In genomic region chr19:47882151-47882881, GRCm38 (mm10) we compare ENCODE assay signal across 7 mouse cellular contexts. TPM values are rescaled to one million over a fixed set of nuclear protein-coding genes. Genes with fewer than 3 reads are reported as not detected.
DNase-seq lines count a peak whose midpoint lies in the region; ATAC-seq and TF ChIP-seq lines count a peak whose summit lies in the region.

No protein-coding gene starts in this region.

- no peaks in the 10 kb centered on the region for H3K4me1 ChIP-seq in cortical plate, adult 2 months (ENCODE audit: control insufficient read depth, insufficient read depth, low read length)
- peaks cover 50% of the 10 kb centered on the region for H3K4me1 ChIP-seq in limb, embryonic 10.5 days
- H3K4me1 ChIP-seq in midbrain, embryonic 15.5 days, result no peaks in the 10 kb centered on the region; the same call in 1 of the 2 replicates

- DNase-seq in adrenal gland, adult 18-20 months (ENCODE audit: low spot score in 2 of 2), result peak; percentile 79 to 82
- DNase-seq in gastrocnemius, postnatal 14 days, result peak; percentile 78
- DNase-seq in kidney, adult 11 months, result peak; percentile 51
- DNase-seq in limb, embryonic 10.5 days (ENCODE audit: low spot score), result peak; percentile 98
- DNase-seq in spleen, adult 18-20 months, result peak; percentile 67 to 86

- no peak overlapping the region for H3K4me3 ChIP-seq in cortical plate, adult 2 months (ENCODE audit: insufficient read depth, low read length)
- no peak overlapping the region for H3K4me3 ChIP-seq in limb, embryonic 10.5 days
- H3K4me3 ChIP-seq in midbrain, embryonic 15.5 days, result no peak overlapping the region

- peak; percentile 100 for TF ChIP-seq CTCF in cortical plate, adult 2 months (IDR thresholded peaks at IDR 0.05; ENCODE audit: extremely low read depth, insufficient read depth, low read length)

- no peaks in the 10 kb centered on the region for H3K9me3 ChIP-seq in limb, embryonic 10.5 days (replicated peaks)
- H3K9me3 ChIP-seq in midbrain, embryonic 15.5 days, result no peaks in the 10 kb centered on the region

- H3K36me3 ChIP-seq in limb, embryonic 10.5 days, result no peaks in the 10 kb centered on the region
- no peaks in the 10 kb centered on the region for H3K36me3 ChIP-seq in midbrain, embryonic 15.5 days (replicated peaks)

- ATAC-seq in midbrain, embryonic 15.5 days (replicated peaks), result peak; percentile 66

- no peak overlapping the region for H3K4me2 ChIP-seq in midbrain, embryonic 15.5 days

- no peak for TF ChIP-seq POLR2A in cortical plate, adult 2 months (IDR thresholded peaks at IDR 0.05; ENCODE audit: extremely low read depth, insufficient read depth, low read length)

- no peak overlapping the region for H3K27ac ChIP-seq in cortical plate, adult 2 months (ENCODE audit: insufficient read depth, low read length)
- peak overlapping the region; percentile 61 for H3K27ac ChIP-seq in limb, embryonic 10.5 days
- H3K27ac ChIP-seq in midbrain, embryonic 15.5 days, result no peak overlapping the region

- H3K27me3 ChIP-seq in limb, embryonic 10.5 days (ENCODE audit: low read depth, poor library complexity, severe bottlenecking), result no peaks in the 10 kb centered on the region
- no peaks in the 10 kb centered on the region for H3K27me3 ChIP-seq in midbrain, embryonic 15.5 days (replicated peaks)

- no peak overlapping the region for H3K9ac ChIP-seq in midbrain, embryonic 15.5 days

- intact Hi-C loops in gastrocnemius, postnatal 14 days (cut with DNase I; ENCODE audit: low total_unique reads), result loop anchor here (2.0 kb wide), 1 partner anchor 50 kb away; no protein-coding TSS in a partner anchor

- 29% methylated on average over 11 of the region's 11 CpGs for WGBS in limb, embryonic 10.5 days
- 27% methylated on average over 11 of the region's 11 CpGs for WGBS in midbrain, embryonic 15.5 days

RNA-seq across cellular contexts. Expression of gene Gsto2, which starts 17.0 kb away (rescaled TPM):
- 1 to 10 TPM; 2.1 to 3.1 TPM for total RNA-seq in adrenal gland, adult 18-20 months (2021)
- 2.5 and 3.2 TPM in 2 replicates for polyA plus RNA-seq in cortical plate, adult 2 months (2012; rRNA removed)
- total RNA-seq in gastrocnemius, postnatal 14 days (2021), result under 1 TPM; 0.27 to 0.43 TPM
- 0.59 and 1.0 TPM in 2 replicates for polyA plus RNA-seq in limb, embryonic 10.5 days (2016; fragmentation: Nextera tagmentation; extraction: Ambion mirVana)
- 0.74 and 1.4 TPM in 2 replicates for polyA plus RNA-seq in midbrain, embryonic 15.5 days (2015; fragmentation: Nextera tagmentation; extraction: Ambion mirVana)

RNA-seq across cellular contexts. Expression of gene Gsto1, which starts 27.5 kb away (rescaled TPM):
- total RNA-seq in adrenal gland, adult 18-20 months (2021), result 100 to 1,000 TPM in 1 of 2 experiments, 10 to 100 TPM in 1; 82.8 to 101 TPM
- 47.8 and 51.4 TPM in 2 replicates for polyA plus RNA-seq in cortical plate, adult 2 months (2012; rRNA removed)
- 10 to 100 TPM; 33.7 to 35.1 TPM for total RNA-seq in gastrocnemius, postnatal 14 days (2021)
- 241 and 258 TPM in 2 replicates for polyA plus RNA-seq in limb, embryonic 10.5 days (2016; fragmentation: Nextera tagmentation; extraction: Ambion mirVana)
- polyA plus RNA-seq in midbrain, embryonic 15.5 days (2015; fragmentation: Nextera tagmentation; extraction: Ambion mirVana), result 136 and 139 TPM in 2 replicates

RNA-seq across cellular contexts. Expression of gene Cfap43, which starts 36.8 kb away (rescaled TPM):
- not detected for total RNA-seq in adrenal gland, adult 18-20 months (2021)
- 0.44 and 0.94 TPM in 2 replicates for polyA plus RNA-seq in cortical plate, adult 2 months (2012; rRNA removed)
- not detected for total RNA-seq in gastrocnemius, postnatal 14 days (2021)
- 0.05 and 0.09 TPM in 2 replicates for polyA plus RNA-seq in limb, embryonic 10.5 days (2016; fragmentation: Nextera tagmentation; extraction: Ambion mirVana)
- 1.5 and 1.8 TPM in 2 replicates for polyA plus RNA-seq in midbrain, embryonic 15.5 days (2015; fragmentation: Nextera tagmentation; extraction: Ambion mirVana)

RNA-seq across cellular contexts. Expression of gene Itprip, which starts 36.8 kb away (rescaled TPM):
- total RNA-seq in adrenal gland, adult 18-20 months (2021), result 10 to 100 TPM; 16.8 to 17.7 TPM
- 0.78 and 0.79 TPM in 2 replicates for polyA plus RNA-seq in cortical plate, adult 2 months (2012; rRNA removed)
- total RNA-seq in gastrocnemius, postnatal 14 days (2021), result 1 to 10 TPM; 1.1 to 1.6 TPM
- 19.0 and 27.5 TPM in 2 replicates for polyA plus RNA-seq in limb, embryonic 10.5 days (2016; fragmentation: Nextera tagmentation; extraction: Ambion mirVana)
- 5.1 and 5.7 TPM in 2 replicates for polyA plus RNA-seq in midbrain, embryonic 15.5 days (2015; fragmentation: Nextera tagmentation; extraction: Ambion mirVana)

RNA-seq across cellular contexts. Expression of gene Cfap58, which starts 55.2 kb away (rescaled TPM):
- total RNA-seq in adrenal gland, adult 18-20 months (2021), result under 1 TPM in 1 of 2 experiments, not detected in 1; 0.10 TPM
- polyA plus RNA-seq in cortical plate, adult 2 months (2012; rRNA removed), result 0.17 and 0.19 TPM in 2 replicates
- total RNA-seq in gastrocnemius, postnatal 14 days (2021), result not detected
- polyA plus RNA-seq in limb, embryonic 10.5 days (2016; fragmentation: Nextera tagmentation; extraction: Ambion mirVana), result not detected in 2 replicates
- 0.41 and 0.65 TPM in 2 replicates for polyA plus RNA-seq in midbrain, embryonic 15.5 days (2015; fragmentation: Nextera tagmentation; extraction: Ambion mirVana)
